Mouse (Mus musculus) embryonic fibroblast, embryonic 13.5 days (primary cell): ENCODE data around the gene Pkp2.

Experiments used
- CTCF ChIP-seq: IDR thresholded peaks from 2 replicates; pipeline ENCODE4 v1.5.1; 2011; ENCODE audit warnings: mild to moderate bottlenecking, control low read depth, low read length, moderate library complexity, borderline replicate concordance; ENCODE audit not compliant: insufficient read depth
- POLR2A ChIP-seq: IDR thresholded peaks from 2 replicates; pipeline ENCODE4 v1.6.1; 2011; ENCODE audit warnings: low read depth, mild to moderate bottlenecking, control low read depth, low read length, moderate library complexity

- TF ChIP-seq CTCF (no peak), POLR2A (no peak)
Observed at GRCm38 (mm10) chr16:16204648-16205047, 8.5 kb upstream of the Pkp2 start.
